Mouse (Mus musculus) ovary, postnatal 14 days (tissue): ENCODE measurements around the gene Acat3.
"Not testable (repeated sequence)": the region's sequence is repeated elsewhere in the genome, so short reads cannot be mapped to it uniquely, and the experiment has no call there.

Experiments used
- DNase-seq: peaks from one replicate; pipeline ENCODE4 v3.0.0; 2022; ENCODE audit warnings: low spot score

Gene Acat3

DNA sequence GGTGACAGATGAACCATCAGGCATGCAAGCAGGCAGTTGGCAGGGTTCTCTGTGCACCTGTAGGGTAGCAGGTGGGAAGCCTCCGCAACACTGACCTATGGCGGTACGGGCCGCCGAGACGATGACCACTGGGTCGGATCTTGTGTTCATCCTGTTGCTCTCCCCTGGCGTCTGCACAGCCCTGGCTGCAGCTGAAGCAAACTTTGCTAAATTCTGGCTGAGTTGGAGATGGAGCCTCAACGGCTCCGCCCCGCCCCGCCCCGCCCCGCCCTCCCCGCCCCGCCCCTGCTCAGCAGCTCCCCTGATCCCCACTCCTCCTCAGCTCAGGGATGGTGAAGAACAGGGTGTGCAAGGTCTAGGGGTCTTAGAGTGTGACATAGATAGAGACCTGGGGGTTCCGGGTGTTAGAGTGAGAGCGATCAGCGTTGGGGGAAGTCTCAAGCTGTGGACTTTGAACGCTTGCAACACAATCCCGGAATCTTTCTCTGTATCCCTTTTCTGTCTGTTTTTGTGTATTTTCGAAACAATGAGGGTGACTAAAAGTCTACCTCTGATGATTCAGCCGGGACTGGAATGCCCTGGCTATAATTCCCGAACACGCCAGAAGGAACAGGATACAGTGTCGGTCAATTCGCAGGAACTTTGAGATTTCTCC, at the start of gene Acat3:
Gene Acat3 (minus strand): TSS at position 450 of the 655 bp plus-strand sequence.
- DNase-seq: peak; percentile 17

DNA sequence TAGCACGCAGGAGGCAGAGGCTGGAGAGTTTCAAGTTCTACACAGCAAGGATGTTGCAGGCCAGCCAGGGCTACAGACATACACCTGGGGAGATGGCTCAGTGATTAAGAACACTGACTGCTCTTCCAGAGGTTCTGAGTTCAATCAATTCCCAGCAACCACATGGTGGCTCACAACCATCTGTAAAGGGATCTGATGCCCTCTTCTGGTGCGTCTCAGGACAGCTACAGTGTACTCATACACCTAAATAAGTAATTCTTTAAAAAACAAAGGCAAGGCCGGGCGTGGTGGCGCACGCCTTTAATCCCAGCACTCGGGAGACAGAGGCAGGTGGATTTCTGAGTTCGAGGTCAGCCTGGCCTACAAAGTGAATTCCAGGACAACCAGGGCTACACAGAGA, 47.7 kb upstream of the Acat3 start:
- not testable (repeated sequence) for DNase-seq

DNA sequence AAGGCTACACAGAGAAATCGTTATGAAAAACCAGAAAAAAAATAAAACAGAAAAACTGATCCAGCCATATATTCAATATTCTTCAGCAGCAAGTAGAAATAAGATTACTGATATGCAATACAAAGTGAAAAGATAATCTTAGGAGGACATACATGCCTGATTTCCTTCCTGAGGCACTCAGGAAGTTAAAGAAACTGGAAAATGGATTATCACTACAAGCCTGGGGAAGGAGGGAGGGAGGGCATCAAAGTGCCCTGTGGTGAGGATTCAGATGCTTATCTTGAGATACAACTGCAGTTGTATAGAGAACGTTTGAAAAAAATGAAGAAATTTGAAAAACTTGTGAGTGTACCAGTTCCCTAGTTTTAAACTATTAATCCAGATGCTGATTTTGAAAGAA, 43.6 kb upstream of the Acat3 start:
- DNase-seq: no peak

DNA sequence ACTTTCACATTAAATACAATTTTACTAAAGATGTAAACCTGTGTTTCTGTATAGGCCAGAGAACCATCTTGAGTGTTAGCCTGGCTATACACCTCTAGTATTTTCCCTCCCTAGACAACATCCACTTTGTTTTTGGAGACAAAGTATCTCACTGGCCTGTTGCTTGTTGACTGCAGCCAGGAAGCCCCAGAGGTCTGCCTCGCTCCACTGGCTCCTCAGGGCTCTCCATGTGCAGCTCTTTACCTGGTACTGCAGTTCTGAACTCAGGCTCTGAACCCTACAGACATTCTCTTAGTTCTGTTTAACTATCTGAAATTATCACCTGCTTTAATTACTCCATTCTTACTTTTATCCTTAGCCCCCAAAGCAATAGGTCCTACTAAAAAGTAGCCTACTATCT, 38.1 kb upstream of the Acat3 start:
- DNase-seq: no peak

- DNase-seq: no peak
Measured at GRCm38 (mm10) chr17:12973851-12974250, 33.5 kb upstream of the Acat3 start.

- DNase-seq: no peak
Measured at GRCm38 (mm10) chr17:12967173-12967572, 26.8 kb upstream of the Acat3 start.

DNA sequence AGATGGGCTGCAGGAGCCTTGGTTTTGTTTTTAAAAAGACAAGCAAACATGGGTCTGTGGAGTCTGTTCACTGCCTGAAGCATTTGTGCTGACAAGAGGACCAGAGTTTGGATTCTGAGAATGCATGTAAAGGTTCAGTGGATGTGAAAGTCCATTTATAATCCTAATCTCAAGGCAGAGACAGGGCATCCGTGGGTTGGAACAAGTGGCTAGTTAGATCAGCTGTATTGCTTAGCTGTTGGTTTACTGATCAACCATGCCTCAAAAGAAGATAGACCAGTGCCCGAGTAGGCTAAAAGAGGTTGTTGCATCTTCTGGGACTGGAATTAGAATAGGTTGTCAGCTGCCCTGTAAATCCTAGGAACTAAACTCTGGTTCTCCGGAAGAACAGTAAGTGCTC, 23.1 kb upstream of the Acat3 start:
- no peak for DNase-seq

DNA sequence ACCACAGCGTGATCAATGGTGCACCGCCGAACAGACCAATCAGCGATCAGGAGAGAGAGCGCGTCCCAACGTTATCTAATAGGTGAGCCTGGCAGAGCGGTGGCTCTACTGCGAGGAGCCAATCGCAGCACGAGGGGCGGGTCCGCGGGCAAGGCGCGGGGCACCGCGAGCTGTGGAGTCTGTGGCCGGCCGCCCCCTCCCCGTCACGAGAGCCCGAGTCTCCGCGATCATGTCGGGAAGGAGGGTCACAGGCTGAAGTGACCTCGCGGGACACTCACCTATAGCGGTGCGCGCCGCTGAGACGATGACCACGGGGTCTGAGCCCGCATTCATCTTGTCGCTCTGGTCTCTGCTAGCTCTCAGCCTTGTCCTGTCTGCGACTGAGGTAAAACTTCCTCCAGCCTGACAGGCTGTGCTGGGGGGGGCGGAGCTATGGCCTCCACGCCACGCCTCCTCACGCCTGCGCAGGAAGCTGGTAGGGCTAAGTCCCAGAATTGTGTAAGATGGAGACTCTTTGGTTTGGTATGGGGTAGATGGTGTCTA, 20.0 kb upstream of the Acat3 start, which contains the start of gene Acat2:
Gene Acat2 (minus strand): TSS at position 417 of the 543 bp plus-strand sequence.
- DNase-seq: peak; percentile 88

DNA sequence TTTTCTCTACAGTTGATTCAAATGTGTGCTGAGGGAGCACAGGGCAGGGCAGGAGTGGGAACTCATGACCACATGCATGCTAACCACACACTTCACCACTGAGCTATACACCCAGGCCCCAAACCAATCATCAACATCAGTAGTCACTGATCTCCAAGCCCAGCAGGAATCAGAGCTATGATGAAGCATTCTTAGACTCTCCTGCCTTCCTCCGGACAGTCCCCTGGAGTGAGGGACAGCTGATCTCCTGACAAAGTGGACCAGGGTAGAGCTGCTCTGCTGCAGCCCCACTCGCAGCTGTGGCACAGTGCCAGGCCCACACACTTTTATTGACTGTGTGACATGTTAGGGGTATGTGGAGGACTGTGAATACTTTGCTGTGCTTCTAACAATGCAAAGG, 19.0 kb upstream of the Acat3 start:
- not testable (repeated sequence) for DNase-seq

- DNase-seq: no peak
Measured at GRCm38 (mm10) chr17:12956664-12957063, 16.3 kb upstream of the Acat3 start.

- DNase-seq: no peak
Measured at GRCm38 (mm10) chr17:12949669-12950068, 9.3 kb upstream of the Acat3 start.

- no peak for DNase-seq
Measured at GRCm38 (mm10) chr17:12942459-12943162, 2.2 kb upstream of the Acat3 start.

- DNase-seq: no peak
Measured at GRCm38 (mm10) chr17:12941543-12942260, 1.3 kb upstream of the Acat3 start.

DNA sequence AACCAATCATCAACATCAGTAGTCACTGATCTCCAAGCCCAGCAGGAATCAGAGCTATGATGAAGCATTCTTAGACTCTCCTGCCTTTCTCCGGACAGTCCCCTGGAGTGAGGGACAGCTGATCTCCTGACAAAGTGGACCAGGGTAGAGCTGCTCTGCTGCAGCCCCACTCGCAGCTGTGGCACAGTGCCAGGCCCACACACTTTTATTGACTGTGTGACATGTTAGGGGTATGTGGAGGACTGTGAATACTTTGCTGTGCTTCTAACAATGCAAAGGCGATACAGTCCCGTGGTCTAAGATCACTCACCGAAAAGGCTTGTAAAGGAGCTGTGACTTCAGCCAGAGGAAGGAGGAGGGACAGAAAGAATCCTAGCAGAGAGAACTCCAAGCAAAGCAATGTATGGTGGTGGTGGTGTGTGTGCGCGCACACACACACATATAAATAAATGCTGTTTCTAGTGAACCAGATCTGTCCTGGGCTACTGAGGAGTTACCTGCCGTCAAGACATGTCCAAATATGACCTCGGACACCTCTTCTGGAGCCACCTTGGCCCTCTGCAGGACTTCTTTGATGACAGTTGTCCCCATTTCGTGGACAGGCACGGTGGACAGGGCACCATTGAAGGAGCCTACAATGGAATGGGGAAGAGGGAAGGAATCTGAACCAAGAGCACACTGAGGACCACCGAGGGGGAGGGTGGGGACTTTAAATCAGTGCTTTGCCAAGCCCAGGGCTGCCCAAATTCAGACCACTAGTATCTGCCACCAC, 837 bp downstream of the Acat3 start:
- not testable (repeated sequence) for DNase-seq

- DNase-seq: no peak
Measured at GRCm38 (mm10) chr17:12938077-12938476, 2.3 kb downstream of the Acat3 start.

GRCm38 (mm10) chr17:12937412-12937970, 2.9 kb downstream of the Acat3 start:
- DNase-seq: no peak

GRCm38 (mm10) chr17:12935719-12936118, 4.7 kb downstream of the Acat3 start:
- DNase-seq: no peak

GRCm38 (mm10) chr17:12931576-12931975, 8.8 kb downstream of the Acat3 start:
- DNase-seq: not testable (repeated sequence)

GRCm38 (mm10) chr17:12925703-12926180, 14.7 kb downstream of the Acat3 start:
- DNase-seq: no peak

GRCm38 (mm10) chr17:12925001-12925400, 15.4 kb downstream of the Acat3 start:
- DNase-seq: no peak

- DNase-seq: no peak
Measured at GRCm38 (mm10) chr17:12921073-12921472, 19.3 kb downstream of the Acat3 start.
